Mouse (Mus musculus) liver, adult (tissue): ENCODE data around the gene Psmb9.

Experiments
- GATA4 ChIP-seq: IDR thresholded peaks from 2 replicates; pipeline ENCODE4 v1.6.1; 2014; ENCODE audit warnings: mild to moderate bottlenecking, low read length; ENCODE audit not compliant: insufficient replicate concordance

The Psmb9 gene

DNA sequence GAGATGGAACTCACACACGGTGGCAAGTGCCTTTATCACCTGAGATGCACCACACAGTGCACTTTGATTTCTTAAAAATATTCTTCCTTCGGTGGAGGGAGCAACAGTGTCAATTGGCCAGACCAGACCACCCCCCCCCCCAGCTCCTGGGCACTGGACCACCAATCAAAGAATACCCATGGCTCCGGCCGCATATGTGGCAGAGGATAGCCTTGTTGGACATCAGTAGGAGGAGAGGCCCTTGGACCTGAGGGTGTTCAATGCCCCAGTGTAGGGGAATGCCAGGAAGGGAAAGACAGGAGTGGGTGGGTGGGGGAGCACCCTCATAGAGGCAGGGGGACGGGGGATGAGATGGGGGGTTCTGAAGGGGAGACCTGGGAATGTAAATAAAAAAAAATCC, 19.2 kb upstream of the Psmb9 start:
- TF ChIP-seq GATA4: no peak

GRCm38 (mm10) chr17:34205746-34206176, 18.2 kb upstream of the Psmb9 start:
- TF ChIP-seq GATA4: no peak

DNA sequence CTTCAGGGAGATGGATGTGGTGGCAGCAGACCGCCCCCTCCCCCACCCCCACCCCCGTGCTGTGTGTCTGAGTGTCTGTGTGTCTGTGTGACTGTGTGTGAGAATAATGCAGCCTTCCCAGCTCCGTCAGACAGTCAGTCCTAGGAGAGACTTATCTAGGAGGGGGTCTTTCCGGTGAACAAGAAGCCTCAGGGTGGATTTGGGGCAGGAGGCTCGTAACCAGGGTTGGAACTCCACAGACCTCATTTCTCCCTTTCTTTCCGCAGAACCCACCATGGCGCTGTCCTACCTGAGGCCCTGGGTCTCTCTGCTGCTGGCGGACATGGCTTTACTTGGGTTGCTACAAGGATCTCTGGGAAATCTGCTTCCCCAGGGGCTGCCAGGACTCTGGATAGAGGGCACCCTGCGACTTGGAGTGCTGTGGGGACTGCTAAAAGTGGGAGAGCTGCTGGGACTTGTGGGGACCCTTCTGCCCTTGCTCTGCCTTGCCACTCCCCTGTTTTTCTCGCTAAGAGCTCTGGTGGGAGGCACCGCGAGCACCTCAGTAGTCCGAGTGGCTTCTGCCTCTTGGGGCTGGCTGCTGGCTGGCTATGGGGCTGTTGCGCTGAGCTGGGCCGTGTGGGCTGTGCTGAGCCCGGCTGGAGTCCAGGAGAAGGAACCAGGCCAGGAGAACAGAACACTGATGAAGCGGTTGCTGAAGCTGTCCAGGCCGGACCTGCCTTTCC, 17.6 kb upstream of the Psmb9 start:
- no peak for TF ChIP-seq GATA4

GRCm38 (mm10) chr17:34204303-34205010, 16.9 kb upstream of the Psmb9 start:
- TF ChIP-seq GATA4: no peak

DNA sequence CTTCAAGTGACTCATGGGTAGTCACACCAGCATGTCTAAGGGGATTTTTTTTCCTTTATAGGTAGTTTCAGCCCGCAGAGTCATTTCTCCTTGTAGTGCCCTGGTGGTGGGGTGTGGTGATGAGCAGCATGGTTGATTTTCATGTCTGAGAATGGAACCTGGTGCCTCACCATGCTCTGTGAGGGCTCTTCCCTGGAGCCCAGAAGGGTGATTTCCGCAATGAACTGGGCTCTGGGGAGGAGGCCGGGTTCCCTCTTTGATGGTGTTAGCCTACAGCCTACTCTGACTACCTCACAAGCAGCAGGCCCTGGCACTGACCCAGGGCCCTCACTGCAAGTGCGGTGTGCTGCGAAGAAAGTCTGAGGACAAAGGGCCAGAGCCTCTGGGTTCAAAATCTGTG, 15.9 kb upstream of the Psmb9 start, which contains the start of gene Tap2:
Gene Tap2, plus strand, starts transcription at position 84 of the 400 bp plus-strand sequence.
- no peak for TF ChIP-seq GATA4

DNA sequence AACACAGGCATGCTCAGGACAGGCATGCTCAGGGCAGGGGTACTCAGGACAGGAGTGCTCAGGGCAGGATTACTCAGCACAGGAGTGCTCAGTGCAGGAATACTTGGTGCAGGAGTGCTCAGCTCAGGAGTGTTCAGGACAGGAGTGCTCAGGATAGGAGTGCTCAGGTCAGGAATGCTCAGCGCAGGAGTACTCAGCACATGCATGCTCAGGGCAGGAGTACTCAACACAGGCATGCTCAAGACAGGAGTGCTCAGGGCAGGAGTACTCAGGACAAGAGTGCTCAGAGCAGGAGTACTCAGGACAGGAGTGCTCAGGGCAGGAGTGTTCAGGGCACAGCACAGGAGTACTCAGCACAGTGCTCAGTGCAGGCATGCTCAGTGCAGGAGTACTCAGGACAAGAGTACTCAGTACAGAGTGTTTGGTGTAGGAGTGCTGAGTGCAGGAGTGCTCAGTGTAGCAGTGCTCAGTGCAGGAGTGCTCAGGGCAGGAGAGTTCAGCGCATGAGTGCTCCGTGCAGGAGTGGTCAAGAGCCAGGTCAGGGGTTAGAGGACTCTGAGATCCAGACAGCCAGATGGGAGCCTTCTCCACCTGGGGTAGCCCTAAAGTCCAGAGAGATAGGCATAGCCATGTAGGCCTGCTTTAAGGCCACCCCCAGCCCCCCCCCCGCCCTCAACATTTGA, 15.3 kb upstream of the Psmb9 start:
- no peak for TF ChIP-seq GATA4

GRCm38 (mm10) chr17:34201506-34202055, 14.0 kb upstream of the Psmb9 start:
- no peak for TF ChIP-seq GATA4

- no peak for TF ChIP-seq GATA4
Observed at GRCm38 (mm10) chr17:34200772-34201505, 13.4 kb upstream of the Psmb9 start.

DNA sequence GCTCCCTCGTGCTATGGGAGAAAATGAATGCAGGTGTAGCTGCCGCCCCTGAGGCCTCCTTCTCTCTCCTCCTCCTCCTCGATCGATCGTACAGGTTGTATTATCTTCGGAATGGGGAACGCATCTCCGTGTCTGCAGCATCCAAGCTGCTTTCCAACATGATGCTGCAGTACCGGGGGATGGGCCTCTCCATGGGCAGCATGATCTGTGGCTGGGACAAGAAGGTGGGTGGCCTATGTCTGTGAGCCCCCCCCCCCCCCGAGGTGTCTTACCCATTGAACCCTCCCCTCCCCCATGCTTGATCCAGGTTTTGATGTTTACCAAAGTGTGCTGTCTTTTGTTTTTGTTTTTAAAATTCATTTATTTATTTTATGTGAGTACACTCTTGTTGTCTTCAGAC, 12.5 kb upstream of the Psmb9 start:
- TF ChIP-seq GATA4: no peak

DNA sequence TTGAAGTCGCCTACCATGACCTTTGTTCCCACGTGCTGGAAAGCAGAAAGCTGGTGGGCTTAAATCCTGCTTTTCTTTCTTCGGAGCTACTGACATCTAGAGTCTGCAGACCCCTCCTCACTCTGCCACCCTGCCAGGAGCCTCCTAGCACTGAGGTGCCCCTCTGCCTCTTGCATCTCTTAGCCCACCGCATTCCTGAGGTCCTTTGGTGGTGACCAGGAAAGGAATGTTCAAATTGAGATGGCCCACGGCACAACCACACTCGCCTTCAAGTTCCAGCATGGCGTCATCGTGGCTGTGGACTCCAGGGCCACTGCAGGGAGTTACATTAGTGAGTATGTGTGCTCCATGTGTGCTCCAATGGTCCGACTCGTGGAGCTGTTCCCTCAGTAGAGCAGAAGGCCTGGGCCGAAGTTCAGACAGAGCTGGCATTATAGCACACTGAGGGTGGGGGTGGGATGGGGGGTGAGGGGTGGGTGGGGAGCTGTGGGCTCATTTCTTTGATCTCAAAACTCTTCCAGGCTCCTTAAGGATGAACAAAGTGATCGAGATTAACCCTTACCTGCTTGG, 11.6 kb upstream of the Psmb9 start:
- no peak for TF ChIP-seq GATA4

DNA sequence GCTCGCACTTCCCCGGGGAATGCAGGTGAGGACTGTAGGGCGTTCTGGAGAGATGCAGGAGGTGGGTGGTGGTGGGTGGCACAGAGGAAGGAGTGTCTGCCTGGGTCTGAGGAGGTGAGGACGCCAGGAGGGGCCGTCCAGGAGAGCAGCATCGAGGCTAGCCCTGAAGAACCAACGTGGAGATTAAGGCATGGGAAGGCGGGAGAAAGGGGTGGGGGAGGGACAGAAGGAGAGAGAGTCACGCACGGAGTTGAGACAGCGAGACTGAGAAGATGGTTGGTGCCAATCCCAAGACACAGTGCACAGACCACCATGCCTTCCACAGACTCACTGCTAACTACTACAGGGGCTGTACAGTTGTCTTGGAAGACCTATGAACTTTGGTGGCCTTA, 11.0 kb upstream of the Psmb9 start:
- no peak for TF ChIP-seq GATA4

- TF ChIP-seq GATA4: no peak
Observed at GRCm38 (mm10) chr17:34197904-34198520, 10.4 kb upstream of the Psmb9 start.

GRCm38 (mm10) chr17:34196941-34197894, 9.7 kb upstream of the Psmb9 start, which contains the start of gene Psmb8:
Gene Psmb8 (plus strand): TSS chr17:34197721.
- no peak; the same call in 1 of the 2 replicates for TF ChIP-seq GATA4
